Mouse (Mus musculus): ENCODE data around the gene Adora2b. TPM values are rescaled to one million over a fixed set of nuclear protein-coding genes. Genes with fewer than 3 reads are reported as not detected.

The Adora2b gene
- polyA plus RNA-seq (2014; fragmentation: Illumina TruSeq; extraction: RNeasy Lipid Tissue Mini Kit (QIAGEN cat#74804); ENCODE audit: low read depth, low replicate concordance): 0.41 TPM

DNA sequence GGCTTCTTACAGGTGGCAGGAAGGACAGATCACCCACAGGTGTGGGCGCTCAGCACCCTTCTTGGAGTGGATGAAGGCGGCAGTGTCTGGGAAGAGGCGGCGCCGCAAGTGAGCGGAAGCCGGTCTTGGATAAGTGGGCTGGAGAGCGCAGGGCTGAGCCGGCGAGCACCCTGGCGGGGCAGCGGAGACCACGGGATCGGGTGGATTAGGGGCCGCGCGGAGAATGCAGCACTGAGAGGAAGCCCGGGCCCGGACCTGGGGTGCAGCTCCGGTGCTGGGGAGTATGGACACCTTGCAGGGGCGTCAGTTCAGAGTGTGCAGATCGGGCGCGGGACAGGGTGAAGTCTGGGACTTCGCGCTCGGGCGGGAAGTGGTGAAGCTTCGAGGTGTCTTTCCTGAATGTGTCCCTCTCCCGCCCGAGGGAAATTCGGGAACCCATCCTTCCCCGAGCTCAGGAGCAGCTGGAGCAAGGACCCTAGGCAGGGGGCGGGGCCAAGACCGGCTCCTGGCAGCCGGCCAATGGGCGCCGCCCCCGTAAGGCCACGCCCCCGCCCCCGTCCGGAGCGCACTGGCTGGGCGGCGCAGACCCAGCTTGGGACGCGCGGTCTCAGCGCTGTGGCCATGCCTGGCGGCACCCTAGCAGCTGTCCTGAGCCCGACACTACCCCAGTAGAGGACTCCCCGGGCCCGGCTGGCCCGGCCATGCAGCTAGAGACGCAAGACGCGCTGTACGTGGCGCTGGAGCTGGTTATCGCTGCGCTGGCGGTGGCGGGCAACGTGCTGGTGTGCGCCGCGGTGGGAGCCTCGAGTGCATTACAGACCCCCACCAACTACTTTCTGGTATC lies at the start of gene Adora2b:
TSS of gene Adora2b (plus strand) at position 584 of the 844 bp plus-strand sequence.

GRCm38 (mm10) chr11:62280675-62281600 lies 32.2 kb downstream of the Adora2b start, which contains the start of the genes Zswim7 and Ttc19:
Gene Zswim7, minus strand, starts transcription at chr11:62281375.
Gene Ttc19, plus strand, starts transcription at chr11:62281473.

Other genes starting within 250 kb of the Adora2b start
- gene Zswim7, start 32.4 kb downstream of the Adora2b start, polyA plus RNA-seq (2014; fragmentation: Illumina TruSeq; extraction: RNeasy Lipid Tissue Mini Kit (QIAGEN cat#74804); ENCODE audit: low read depth, low replicate concordance): 3.2 TPM
- gene Ttc19, start 32.5 kb downstream of the Adora2b start, polyA plus RNA-seq (2014; fragmentation: Illumina TruSeq; extraction: RNeasy Lipid Tissue Mini Kit (QIAGEN cat#74804); ENCODE audit: low read depth, low replicate concordance): 80.1 TPM
- gene Pigl, start 209.5 kb downstream of the Adora2b start, polyA plus RNA-seq (2014; fragmentation: Illumina TruSeq; extraction: RNeasy Lipid Tissue Mini Kit (QIAGEN cat#74804); ENCODE audit: low read depth, low replicate concordance): 5.2 TPM
- 269 TPM for gene Ncor1, start 209.6 kb downstream of the Adora2b start, polyA plus RNA-seq (2014; fragmentation: Illumina TruSeq; extraction: RNeasy Lipid Tissue Mini Kit (QIAGEN cat#74804); ENCODE audit: low read depth, low replicate concordance)

All from adrenal gland, adult 10 weeks (tissue).